ENCODE assay signal across 26 mouse cellular contexts in genomic region chr11:30221043-30221442, GRCm38 (mm10). TPM values are rescaled to one million over a fixed set of nuclear protein-coding genes. Genes with fewer than 3 reads are reported as not detected.
DNase-seq lines count a peak whose midpoint lies in the region; ATAC-seq and TF ChIP-seq lines count a peak whose summit lies in the region.
"Had no signal": no experiment of that assay in that cellular context is flagged by ENCODE, and none has a peak within 500 bp of the region (broad histone marks: within the 10 kb centered on the region; RNA-seq: fewer than 3 reads in every experiment).

No protein-coding gene starts in this region.

- no peak overlapping the region for H3K4me2 ChIP-seq in kidney, embryonic 14.5 days (replicated peaks; ENCODE audit: low read depth, low read length)
- no peak overlapping the region for H3K4me2 ChIP-seq in forebrain, embryonic 11.5 days (ENCODE audit: low read depth, low read length, severe bottlenecking)
- H3K4me2 ChIP-seq: forebrain, embryonic 13.5 days; heart, embryonic 12.5 days; heart, embryonic 15.5 days; hindbrain, embryonic 13.5 days; intestine, embryonic 15.5 days had no signal

- ATAC-seq in kidney, embryonic 14.5 days (ENCODE audit: low FRiP score, low TSS enrichment), result no peak
- no peak for ATAC-seq in forebrain, embryonic 11.5 days (replicated peaks; ENCODE audit: low FRiP score)
- ATAC-seq: forebrain, embryonic 13.5 days; forebrain, embryonic 16.5 days; hindbrain, embryonic 16.5 days; intestine, embryonic 15.5 days had no signal

- H3K4me3 ChIP-seq in kidney, adult 2 months (ENCODE audit: insufficient read depth, low read depth, low read length), result no peak overlapping the region
- H3K4me3 ChIP-seq in kidney, embryonic 14.5 days (ENCODE audit: low read length), result no peak overlapping the region
- H3K4me3 ChIP-seq in forebrain, embryonic 11.5 days (ENCODE audit: low read depth, low read length), result no peak overlapping the region
- H3K4me3 ChIP-seq: forebrain, embryonic 13.5 days; heart, embryonic 12.5 days; heart, embryonic 15.5 days; hindbrain, embryonic 10.5 days; hindbrain, embryonic 13.5 days; intestine, embryonic 15.5 days had no signal

- TF ChIP-seq POLR2A in kidney, adult 2 months (IDR thresholded peaks at IDR 0.05; ENCODE audit: low read depth, low read length), result no peak

- 47% methylated on average over 5 of the region's 5 CpGs for WGBS in kidney, adult 2 months
- 86% methylated on average over 5 of the region's 5 CpGs for WGBS in kidney, embryonic 14.5 days
- WGBS in forebrain, embryonic 11.5 days, result 93% methylated on average over 5 of the region's 5 CpGs

- H3K9ac ChIP-seq in kidney, embryonic 14.5 days (ENCODE audit: low read depth, low read length), result no peak overlapping the region
- no peak overlapping the region for H3K9ac ChIP-seq in forebrain, embryonic 11.5 days (ENCODE audit: low read length)
- H3K9ac ChIP-seq: forebrain, embryonic 13.5 days; heart, embryonic 12.5 days; heart, embryonic 15.5 days; hindbrain, embryonic 13.5 days; intestine, embryonic 15.5 days had no signal

- peaks cover 32% of the 10 kb centered on the region for H3K4me1 ChIP-seq in kidney, adult 2 months (ENCODE audit: control insufficient read depth, insufficient read depth, low read length)
- 0 out of 2 replicates have a peak, but pooled peaks cover 6% of the 10 kb centered on the region for H3K4me1 ChIP-seq in kidney, embryonic 14.5 days (ENCODE audit: control insufficient read depth, insufficient read depth, low read length)
- H3K4me1 ChIP-seq in forebrain, embryonic 11.5 days (replicated peaks; ENCODE audit: control insufficient read depth, insufficient read depth, low read length), result no peaks in the 10 kb centered on the region
- H3K4me1 ChIP-seq: forebrain, embryonic 13.5 days; hindbrain, embryonic 10.5 days had no signal

- peaks cover 2% of the 10 kb centered on the region for H3K36me3 ChIP-seq in kidney, adult 2 months (ENCODE audit: control insufficient read depth, insufficient read depth, low read length)
- peaks cover 18% of the 10 kb centered on the region for H3K36me3 ChIP-seq in kidney, embryonic 14.5 days (ENCODE audit: control insufficient read depth, insufficient read depth, low read length)
- H3K36me3 ChIP-seq in forebrain, embryonic 11.5 days (ENCODE audit: control insufficient read depth, insufficient read depth, low read length), result no peaks in the 10 kb centered on the region
- H3K36me3 ChIP-seq: G1E; intestine, embryonic 15.5 days had no signal

- peak overlapping the region; percentile 51; the same call in 1 of the 2 replicates for H3K27ac ChIP-seq in kidney, adult 2 months (ENCODE audit: insufficient read depth, low read depth, low read length)
- H3K27ac ChIP-seq in kidney, embryonic 14.5 days (ENCODE audit: low read depth, low read length), result no peak overlapping the region
- no peak overlapping the region for H3K27ac ChIP-seq in forebrain, embryonic 11.5 days (ENCODE audit: low read depth, low read length)
- H3K27ac ChIP-seq: forebrain, embryonic 13.5 days; heart, embryonic 15.5 days; hindbrain, embryonic 10.5 days; hindbrain, embryonic 13.5 days; intestine, embryonic 15.5 days had no signal

- no peaks in the 10 kb centered on the region for H3K9me3 ChIP-seq in kidney, embryonic 14.5 days (ENCODE audit: control insufficient read depth, low read length)
- H3K9me3 ChIP-seq in forebrain, embryonic 11.5 days (ENCODE audit: control insufficient read depth, low read length), result no peaks in the 10 kb centered on the region
- H3K9me3 ChIP-seq: forebrain, embryonic 13.5 days; G1E; heart, embryonic 12.5 days; heart, embryonic 15.5 days; hindbrain, embryonic 10.5 days; hindbrain, embryonic 13.5 days; intestine, embryonic 15.5 days had no signal

- no peaks in the 10 kb centered on the region for H3K27me3 ChIP-seq in kidney, adult 2 months (replicated peaks; ENCODE audit: control insufficient read depth, insufficient read depth, low read length)
- no peaks in the 10 kb centered on the region for H3K27me3 ChIP-seq in kidney, embryonic 14.5 days (ENCODE audit: control insufficient read depth, insufficient read depth, low read length)
- no peaks in the 10 kb centered on the region for H3K27me3 ChIP-seq in forebrain, embryonic 11.5 days (ENCODE audit: control insufficient read depth, insufficient read depth, low read length)
- H3K27me3 ChIP-seq: CH12.LX; forebrain, embryonic 13.5 days; heart, embryonic 12.5 days; heart, embryonic 15.5 days; hindbrain, embryonic 13.5 days; intestine, embryonic 15.5 days had no signal

- peak; percentile 89 for DNase-seq in heart, adult 11 months
- no peak for DNase-seq in heart, adult 18-20 months
- DNase-seq in kidney, adult 2 months, result no peak
- DNase-seq in fibroblast of lung, adult 2 months (ENCODE audit: low read depth), result peak; percentile 76
- no peak for DNase-seq in forebrain, embryonic 11.5 days (ENCODE audit: low spot score)
- DNase-seq: adrenal gland, adult 8-10 months; adrenal gland, postnatal 25 days; B cell, adult 2 months; cerebellum, adult 18-20 months; cerebellum, adult 9-10 months; cerebellum, postnatal 14 days; gastrocnemius, postnatal 25 days; heart, postnatal 14 days; kidney, adult 11 months; kidney, adult 9 months had no signal

- TF ChIP-seq CTCF in kidney, adult 2 months (conservative IDR thresholded peaks at IDR 0.05; ENCODE audit: insufficient read depth, insufficient read length, low read depth, low read length), result no peak

RNA-seq across cellular contexts. Expression of gene Sptbn1, which starts 46.9 kb away (rescaled TPM):
- total RNA-seq in heart, adult 18-20 months (2021), result 100 to 1,000 TPM; 523 to 532 TPM
- 118 and 140 TPM in 2 replicates for polyA plus RNA-seq in kidney, adult 2 months (2012; rRNA removed)
- polyA plus RNA-seq in kidney, embryonic 14.5 days (2014; fragmentation: Nextera tagmentation; extraction: Ambion mirVana), result 103 and 129 TPM in 2 replicates
- polyA plus RNA-seq in forebrain, embryonic 11.5 days (2014; fragmentation: Nextera tagmentation; extraction: Ambion mirVana), result 74.8 and 77.2 TPM in 2 replicates

Comparison
In these comparisons a context has a peak if more than half of its experiments do, and no peak if none do; other contexts are left out.
1. DNase-seq: peak in heart, adult 11 months (single experiment) and fibroblast of lung, adult 2 months (single experiment); none in heart, adult 18-20 months (0 of 2), kidney, adult 2 months (single experiment) and forebrain, embryonic 11.5 days (single experiment).